Mouse (Mus musculus): ENCODE data around the gene Lmbrd2. TPM values are rescaled to one million over a fixed set of nuclear protein-coding genes. Genes with fewer than 3 reads are reported as not detected.

The Lmbrd2 gene
- polyA plus RNA-seq, 1 experiment from 2014 or later, result 2.4 TPM

DNA sequence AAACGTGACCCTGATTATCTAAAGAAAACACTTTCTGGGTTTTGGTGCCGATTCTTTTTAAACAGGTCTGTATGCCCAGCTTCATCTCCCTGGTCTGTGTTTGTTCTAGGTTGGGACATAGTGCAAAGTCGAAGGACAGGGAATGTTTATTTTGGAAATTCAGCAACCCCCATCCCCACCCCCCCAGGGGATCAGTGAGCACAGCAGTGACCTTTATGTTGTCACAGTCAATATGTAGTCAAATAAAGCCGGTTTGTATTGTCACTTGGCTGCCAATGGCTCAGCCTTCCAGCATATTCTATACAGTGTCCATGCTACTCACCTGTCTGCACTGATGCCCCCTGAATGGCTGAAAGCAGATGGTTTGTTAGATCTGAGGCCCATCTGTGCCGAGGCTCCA lies 25.8 kb upstream of the Lmbrd2 start:
- Histone ChIP-seq H3K4me2 (no peak overlapping the region), H3K9me3 (no peaks in the 10 kb centered on the region), H3K36me3 (peaks cover 70% of the 10 kb centered on the region), H3K9ac (no peak overlapping the region), H3K4me3 (no peak overlapping the region), H3K27ac (no peak overlapping the region), H3K4me1 (no peaks in the 10 kb centered on the region), H3K27me3 (no peaks in the 10 kb centered on the region)
- ATAC-seq (ENCODE audit: insufficient number of reproducible peaks, low FRiP score, low TSS enrichment, low read depth), result no peak
- WGBS, result 80% methylated on average over 5 of the region's 5 CpGs

DNA sequence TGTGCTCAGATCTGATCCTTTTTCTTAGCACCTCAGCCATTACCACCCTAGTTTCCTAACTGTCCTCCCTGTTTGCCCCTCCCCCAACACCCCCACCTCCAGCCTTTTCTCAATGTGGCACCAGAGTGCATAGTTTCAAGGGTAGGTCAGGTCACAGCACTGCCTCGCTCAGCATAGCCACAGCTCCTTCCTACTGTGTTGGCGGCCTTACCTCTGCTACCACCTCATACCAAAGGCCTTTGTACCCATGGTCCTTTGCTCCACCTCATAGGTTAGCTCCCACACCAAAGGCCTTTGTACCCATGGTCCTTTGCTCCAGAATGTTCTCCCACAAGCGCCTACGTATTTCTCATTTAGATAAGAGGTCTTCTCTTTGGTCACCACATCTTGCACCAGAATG lies 21.5 kb upstream of the Lmbrd2 start:
- no peak for ATAC-seq (ENCODE audit: insufficient number of reproducible peaks, low FRiP score, low TSS enrichment, low read depth)
- H3K4me3 ChIP-seq, result no peak overlapping the region
- no peak overlapping the region for H3K9ac ChIP-seq
- no peaks in the 10 kb centered on the region for H3K27me3 ChIP-seq
- H3K27ac ChIP-seq, result no peak overlapping the region
- H3K4me2 ChIP-seq, result no peak overlapping the region
- 89% methylated on average over 4 of the region's 4 CpGs for WGBS
- H3K9me3 ChIP-seq, result no peaks in the 10 kb centered on the region
- H3K36me3 ChIP-seq, result peaks cover 87% of the 10 kb centered on the region
- H3K4me1 ChIP-seq, result no peaks in the 10 kb centered on the region

DNA sequence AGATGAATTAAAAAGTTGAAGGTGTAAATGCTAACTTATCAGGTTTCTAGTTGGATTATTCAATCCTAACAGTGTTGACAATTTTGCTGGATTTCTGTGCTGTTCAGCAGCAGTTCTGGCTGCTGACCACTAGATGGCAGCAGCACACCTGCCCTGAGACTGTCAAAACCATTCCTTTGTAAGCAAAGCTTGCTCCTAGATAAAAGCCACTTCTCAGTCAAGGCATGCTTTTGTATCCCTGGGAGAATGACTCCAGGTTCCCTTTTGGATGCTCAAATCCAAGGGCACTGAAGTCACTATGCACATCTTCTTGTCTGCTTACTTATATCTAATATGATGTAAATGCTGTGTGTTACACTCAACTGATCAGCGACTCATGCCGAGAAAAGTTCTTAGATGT lies 20.3 kb upstream of the Lmbrd2 start:
- Histone ChIP-seq H3K4me3 (no peak overlapping the region), H3K9me3 (no peaks in the 10 kb centered on the region), H3K4me2 (no peak overlapping the region), H3K4me1 (no peaks in the 10 kb centered on the region), H3K27me3 (no peaks in the 10 kb centered on the region), H3K36me3 (peaks cover 92% of the 10 kb centered on the region), H3K27ac (no peak overlapping the region), H3K9ac (no peak overlapping the region)
- 95% methylated on average over 2 of the region's 2 CpGs for WGBS
- no peak for ATAC-seq (ENCODE audit: insufficient number of reproducible peaks, low FRiP score, low TSS enrichment, low read depth)

DNA sequence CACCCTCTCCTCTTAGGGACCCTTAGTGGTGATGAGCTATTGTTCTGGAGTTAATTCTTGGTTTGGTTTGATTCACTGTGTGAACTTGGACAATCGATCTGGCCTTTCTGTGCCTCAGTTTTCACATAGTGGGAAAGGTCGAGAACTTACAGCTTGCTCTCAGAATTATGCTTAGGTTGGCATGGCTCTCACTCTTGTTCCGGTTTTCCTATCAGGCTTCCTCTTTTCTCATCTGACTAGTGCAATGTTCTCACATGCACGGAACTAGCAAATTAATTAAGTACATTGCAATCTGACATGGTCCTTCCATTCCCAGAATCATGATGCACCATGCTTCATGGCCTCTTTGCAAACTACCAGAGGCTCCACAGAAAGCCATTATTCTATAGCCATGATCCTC lies 17.4 kb upstream of the Lmbrd2 start:
- Histone ChIP-seq H3K9ac (no peak overlapping the region), H3K4me3 (no peak overlapping the region), H3K36me3 (peaks cover 75% of the 10 kb centered on the region), H3K27me3 (no peaks in the 10 kb centered on the region), H3K9me3 (no peaks in the 10 kb centered on the region), H3K4me2 (no peak overlapping the region), H3K4me1 (no peaks in the 10 kb centered on the region), H3K27ac (no peak overlapping the region)
- WGBS, result 97% methylated on average over 4 of the region's 4 CpGs
- no peak for ATAC-seq (ENCODE audit: insufficient number of reproducible peaks, low FRiP score, low TSS enrichment, low read depth)

DNA sequence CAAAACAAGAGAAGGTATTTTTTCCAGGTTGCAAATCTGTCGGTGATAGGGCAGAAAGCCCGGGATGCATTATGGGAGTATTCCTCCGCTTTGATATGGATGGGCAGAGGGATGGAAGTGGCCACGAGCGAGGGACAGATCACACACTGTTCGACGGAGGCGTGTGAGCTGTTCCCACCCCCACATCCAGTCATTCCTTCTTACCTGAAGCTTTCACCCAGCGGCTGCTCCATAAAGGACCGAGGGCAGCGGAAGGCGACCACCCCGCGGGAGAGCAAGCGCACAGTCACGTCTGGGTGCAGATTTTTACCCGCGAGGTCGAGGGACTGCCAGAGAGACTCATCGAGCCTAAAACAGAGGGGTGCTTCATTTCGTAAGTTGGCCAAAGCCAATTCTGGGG lies 15.5 kb upstream of the Lmbrd2 start:
- Histone ChIP-seq H3K36me3 (peaks cover 72% of the 10 kb centered on the region), H3K9me3 (no peaks in the 10 kb centered on the region)
- 91% methylated on average over 21 of the region's 21 CpGs for WGBS

DNA sequence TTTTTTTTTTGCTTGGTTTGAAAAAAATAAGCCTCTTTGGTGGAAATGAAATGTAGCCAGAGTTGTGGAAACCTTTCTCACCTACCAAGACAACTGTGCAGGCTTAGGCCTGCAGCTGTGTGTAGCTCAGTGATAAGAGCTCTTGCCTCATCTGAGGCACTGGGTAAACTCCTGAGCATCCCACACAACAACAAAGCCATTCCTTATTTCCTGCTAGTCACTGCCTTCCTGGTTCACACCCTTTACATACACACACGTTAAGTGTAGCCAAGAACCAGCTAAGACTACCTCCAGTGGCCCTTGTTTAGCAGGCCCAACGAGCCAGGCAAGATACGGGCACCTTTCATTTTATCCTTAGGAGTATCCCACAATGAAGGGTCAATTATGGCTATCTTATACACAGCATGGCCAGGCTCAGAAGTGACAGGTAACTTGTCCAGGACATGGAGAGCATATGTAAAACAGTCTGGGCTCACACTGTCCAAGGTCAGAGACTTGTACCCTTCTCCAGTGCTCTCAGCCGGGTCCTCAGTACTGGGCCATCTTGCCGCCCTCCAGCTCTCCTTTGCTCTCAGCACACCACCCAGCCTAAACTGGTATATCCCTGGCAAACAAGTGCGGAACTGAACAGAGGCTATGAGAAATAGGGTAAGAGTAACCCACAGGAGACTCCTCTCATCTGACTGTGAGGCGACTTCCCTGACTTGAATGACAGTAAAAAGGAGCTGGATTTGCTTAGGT lies 13.1 kb upstream of the Lmbrd2 start:
- H3K27me3 ChIP-seq, result no peaks in the 10 kb centered on the region
- peaks cover 64% of the 10 kb centered on the region for H3K36me3 ChIP-seq
- H3K9me3 ChIP-seq, result no peaks in the 10 kb centered on the region
- no peak overlapping the region for H3K4me3 ChIP-seq
- no peak for ATAC-seq (ENCODE audit: insufficient number of reproducible peaks, low FRiP score, low TSS enrichment, low read depth)
- H3K4me2 ChIP-seq, result no peak overlapping the region
- H3K9ac ChIP-seq, result no peak overlapping the region
- no peaks in the 10 kb centered on the region for H3K4me1 ChIP-seq
- WGBS, result 89% methylated on average over 7 of the region's 7 CpGs
- H3K27ac ChIP-seq, result no peak overlapping the region

More for the DNA sequence above, 15.5 kb upstream of the Lmbrd2 start:
- Histone ChIP-seq H3K27me3 (no peaks in the 10 kb centered on the region), H3K27ac (no peak overlapping the region), H3K4me3 (no peak overlapping the region), H3K4me1 (no peaks in the 10 kb centered on the region), H3K9ac (no peak overlapping the region), H3K4me2 (no peak overlapping the region)
- ATAC-seq (ENCODE audit: insufficient number of reproducible peaks, low FRiP score, low TSS enrichment, low read depth), result no peak

DNA sequence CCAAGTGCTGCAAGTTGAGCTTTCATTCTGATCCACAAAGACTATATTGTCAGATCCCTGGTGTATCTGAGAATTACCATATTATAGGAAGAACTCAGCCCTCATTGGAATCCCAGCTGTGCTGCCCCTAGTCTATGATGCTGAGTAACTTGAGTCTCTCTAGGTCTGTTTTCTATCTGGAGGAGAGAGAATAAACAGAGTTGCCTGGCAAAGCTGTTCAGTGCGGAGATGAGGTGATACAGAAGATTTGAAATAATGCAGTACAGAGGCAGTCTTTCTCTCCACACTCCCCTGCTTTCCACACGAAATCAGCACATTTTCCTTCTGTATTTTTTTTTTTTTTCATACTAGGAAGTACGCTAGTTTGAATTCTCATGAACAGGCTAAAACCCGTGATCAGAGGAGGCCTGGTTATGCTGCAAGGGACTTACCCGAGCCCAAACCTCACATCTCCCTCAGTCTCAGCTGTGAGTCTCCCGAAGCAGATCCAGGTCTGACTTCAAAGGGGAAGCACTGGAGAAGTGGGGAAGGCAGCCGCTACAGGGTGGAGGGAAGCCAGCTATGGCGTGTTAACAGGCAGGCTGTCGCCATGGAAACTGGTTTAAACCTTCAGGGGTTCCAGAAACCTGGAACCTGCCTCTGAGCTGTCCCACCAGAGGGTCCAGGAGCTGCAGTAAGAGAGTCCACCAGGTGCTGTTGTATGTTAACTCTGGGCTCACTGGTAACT lies 9.4 kb upstream of the Lmbrd2 start:
- Histone ChIP-seq H3K9ac (no peak overlapping the region), H3K27ac (peak overlapping the region; percentile 54), H3K36me3 (peaks cover 39% of the 10 kb centered on the region), H3K4me2 (no peak overlapping the region), H3K4me1 (peaks cover 20% of the 10 kb centered on the region), H3K4me3 (no peak overlapping the region), H3K27me3 (no peaks in the 10 kb centered on the region), H3K9me3 (no peaks in the 10 kb centered on the region)
- 51% methylated on average over 9 of the region's 9 CpGs for WGBS
- ATAC-seq (ENCODE audit: insufficient number of reproducible peaks, low FRiP score, low TSS enrichment, low read depth), result no peak

DNA sequence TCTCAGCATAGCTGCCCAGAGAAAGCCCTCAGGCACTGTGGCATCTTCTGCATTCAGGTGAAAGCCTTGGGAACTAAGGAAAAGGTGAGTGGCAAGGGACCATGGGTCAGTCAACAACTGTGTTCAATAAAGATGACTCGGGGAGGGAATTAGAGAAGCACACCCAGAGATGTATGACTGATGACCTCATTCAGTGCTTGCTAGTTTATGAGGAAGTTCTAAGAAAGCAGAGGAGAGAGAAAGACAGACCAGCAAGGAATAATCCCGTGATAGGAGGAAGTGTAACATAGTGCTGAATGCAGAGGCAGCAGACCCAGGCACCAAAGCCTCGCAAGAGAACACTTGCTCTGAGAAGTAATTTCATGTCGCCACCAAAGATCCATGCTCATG lies 8.9 kb upstream of the Lmbrd2 start:
- 60% methylated on average over 4 of the region's 4 CpGs for WGBS
- Histone ChIP-seq H3K9me3 (no peaks in the 10 kb centered on the region), H3K4me3 (no peak overlapping the region), H3K36me3 (peaks cover 44% of the 10 kb centered on the region), H3K27ac (peak overlapping the region; percentile 54), H3K27me3 (no peaks in the 10 kb centered on the region), H3K9ac (no peak overlapping the region), H3K4me1 (peaks cover 20% of the 10 kb centered on the region), H3K4me2 (no peak overlapping the region)
- ATAC-seq (ENCODE audit: insufficient number of reproducible peaks, low FRiP score, low TSS enrichment, low read depth), result no peak

DNA sequence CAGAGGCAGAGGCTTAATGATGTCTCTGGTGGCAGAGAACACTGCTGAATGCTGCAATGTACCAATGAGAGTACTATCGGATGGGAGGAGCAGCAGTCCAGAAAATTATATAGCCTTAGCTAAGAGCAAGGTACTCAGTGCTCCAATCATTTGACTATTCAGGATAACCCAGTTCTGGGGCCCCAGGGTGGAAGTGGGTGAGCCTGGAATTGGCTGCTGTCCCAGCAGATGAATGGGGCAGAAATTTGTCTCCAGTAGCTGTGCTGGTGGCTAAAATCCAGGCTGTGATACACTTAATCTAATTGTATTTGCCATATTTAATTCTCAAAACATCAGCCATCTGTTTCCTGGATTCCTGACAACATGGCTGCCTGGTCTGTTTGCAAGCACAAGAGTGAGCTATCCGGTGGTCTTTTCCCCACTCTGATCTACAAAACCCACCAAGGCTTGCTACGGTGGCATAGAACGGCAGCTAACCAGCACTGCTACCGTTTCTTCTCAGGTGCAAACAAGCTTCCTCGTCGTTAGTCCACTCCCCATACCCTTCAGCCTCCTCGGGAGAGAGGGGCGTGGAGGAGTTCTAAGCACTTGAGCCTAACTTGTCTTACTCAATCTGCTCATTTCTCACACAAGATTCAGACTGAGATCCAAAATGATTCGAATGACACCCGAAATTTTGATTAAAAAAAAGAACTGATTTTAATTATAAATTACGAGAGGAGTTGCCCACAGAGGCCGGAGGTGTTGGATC lies 7.5 kb upstream of the Lmbrd2 start:
- no peak for ATAC-seq (ENCODE audit: insufficient number of reproducible peaks, low FRiP score, low TSS enrichment, low read depth)
- H3K4me2 ChIP-seq, result no peak overlapping the region

DNA sequence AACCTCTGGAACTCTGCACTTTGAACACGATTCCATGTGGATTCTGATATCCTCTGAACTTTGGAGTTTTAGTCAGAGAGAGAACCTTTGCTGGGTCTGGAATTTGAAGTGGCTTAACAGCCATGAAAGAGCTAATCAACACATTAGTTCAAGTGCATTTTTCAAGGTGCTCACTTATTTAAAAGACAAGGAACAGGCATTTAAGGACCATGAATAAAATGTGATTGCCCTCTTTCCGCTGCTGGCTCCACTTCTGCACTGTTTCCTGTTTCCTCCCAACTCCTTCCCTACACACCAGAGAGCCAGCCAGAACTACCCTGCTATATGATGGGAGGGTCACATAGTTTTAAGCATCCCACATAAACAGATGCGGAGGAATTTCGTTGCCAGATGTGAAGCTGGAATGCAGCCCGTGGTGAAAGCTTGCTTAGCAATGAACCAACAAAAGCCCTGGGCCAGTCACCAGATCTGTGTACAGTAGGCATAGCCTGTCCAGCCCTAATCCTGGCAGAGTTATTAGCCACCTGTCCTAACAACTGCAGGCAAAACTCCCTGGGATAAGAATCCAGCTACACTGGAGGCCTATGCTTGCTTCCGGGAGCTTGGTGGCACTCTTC lies 5.4 kb upstream of the Lmbrd2 start:
- Histone ChIP-seq H3K36me3 (peaks cover 33% of the 10 kb centered on the region), H3K9me3 (no peaks in the 10 kb centered on the region), H3K27ac (peak overlapping the region; percentile 71), H3K4me3 (no peak overlapping the region), H3K9ac (no peak overlapping the region), H3K4me2 (0 out of 2 replicates have a peak overlapping the region, but pooled peaks have one; percentile 1), H3K27me3 (no peaks in the 10 kb centered on the region), H3K4me1 (peaks cover 37% of the 10 kb centered on the region)
- ATAC-seq (ENCODE audit: insufficient number of reproducible peaks, low FRiP score, low TSS enrichment, low read depth), result peak; percentile 61
- 30% methylated on average over 6 of the region's 6 CpGs for WGBS

More for the DNA sequence above, 7.5 kb upstream of the Lmbrd2 start:
- WGBS, result 73% methylated on average over 13 of the region's 13 CpGs
- Histone ChIP-seq H3K9me3 (no peaks in the 10 kb centered on the region), H3K27me3 (no peaks in the 10 kb centered on the region), H3K4me1 (peaks cover 22% of the 10 kb centered on the region), H3K27ac (no peak overlapping the region), H3K4me3 (no peak overlapping the region), H3K9ac (no peak overlapping the region), H3K36me3 (peaks cover 45% of the 10 kb centered on the region)

DNA sequence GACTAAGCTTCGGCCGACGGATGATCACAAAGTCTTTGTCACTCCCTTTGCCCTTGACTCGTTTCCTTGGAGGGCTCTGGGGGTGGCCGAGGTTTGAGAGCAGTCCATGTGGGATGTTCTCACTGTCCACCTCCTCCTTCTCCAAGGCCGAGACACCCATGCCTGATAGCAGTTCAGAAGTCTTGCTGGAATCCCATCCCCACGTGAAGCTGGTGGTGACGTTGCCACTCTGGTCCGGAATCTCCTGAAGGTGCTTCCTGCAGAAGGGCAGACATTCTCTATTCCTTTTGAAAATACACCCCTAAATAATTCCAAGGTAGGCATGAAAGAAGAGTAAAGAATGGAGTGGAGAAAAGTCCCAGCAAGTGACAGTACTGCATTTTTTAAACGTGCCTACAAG lies 903 bp upstream of the Lmbrd2 start:
- Histone ChIP-seq H3K27me3 (no peaks in the 10 kb centered on the region), H3K9ac (peak overlapping the region; percentile 33; the same call in 1 of the 2 replicates), H3K4me3 (peak overlapping the region; percentile 80), H3K36me3 (peaks cover 24% of the 10 kb centered on the region), H3K4me1 (peaks cover 28% of the 10 kb centered on the region), H3K27ac (0 out of 2 replicates have a peak overlapping the region, but pooled peaks have one; percentile 12), H3K4me2 (peak overlapping the region; percentile 53), H3K9me3 (no peaks in the 10 kb centered on the region)
- 24% methylated on average over 10 of the region's 10 CpGs for WGBS
- ATAC-seq (ENCODE audit: insufficient number of reproducible peaks, low FRiP score, low TSS enrichment, low read depth), result no peak
